Mouse (Mus musculus): Measurements from ENCODE around the gene Tjp1. TPM values are rescaled to one million over a fixed set of nuclear protein-coding genes. Genes with fewer than 3 reads are reported as not detected.
A peak's percentile ranks its signal among the peaks of the same experiment; 100 is the strongest.

Tjp1 gene
- polyA plus RNA-seq, 1 experiment from 2014 or later, result 21.1 TPM

GRCm38 (mm10) chr7:65456031-65456430, 71.5 kb downstream of the Tjp1 start:
- Histone ChIP-seq H3K36me3 (ENCODE audit: control insufficient read depth, insufficient read depth, low read length) (no peaks in the 10 kb centered on the region), H3K27me3 (ENCODE audit: control insufficient read depth, insufficient read depth, low read length) (no peaks in the 10 kb centered on the region), H3K4me3 (replicated peaks; ENCODE audit: low read length) (no peak overlapping the region), H3K9ac (ENCODE audit: low read length) (no peak overlapping the region), H3K4me2 (ENCODE audit: low read depth, low read length) (no peak overlapping the region), H3K4me1 (ENCODE audit: control insufficient read depth, insufficient read depth, low read length) (0 out of 2 replicates have a peak, but pooled peaks cover 5% of the 10 kb centered on the region), H3K9me3 (replicated peaks; ENCODE audit: control insufficient read depth, low read length) (no peaks in the 10 kb centered on the region), H3K27ac (ENCODE audit: low read length) (no peak overlapping the region)
- 39% methylated on average over 2 of the region's 2 CpGs for WGBS
- ATAC-seq (ENCODE audit: insufficient read depth, low FRiP score), result no peak

- Histone ChIP-seq H3K4me1 (ENCODE audit: control insufficient read depth, insufficient read depth, low read length) (0 out of 2 replicates have a peak, but pooled peaks cover 5% of the 10 kb centered on the region), H3K27ac (ENCODE audit: low read length) (no peak overlapping the region), H3K4me2 (ENCODE audit: low read depth, low read length) (no peak overlapping the region), H3K9ac (ENCODE audit: low read length) (no peak overlapping the region), H3K36me3 (ENCODE audit: control insufficient read depth, insufficient read depth, low read length) (no peaks in the 10 kb centered on the region), H3K9me3 (replicated peaks; ENCODE audit: control insufficient read depth, low read length) (no peaks in the 10 kb centered on the region), H3K27me3 (ENCODE audit: control insufficient read depth, insufficient read depth, low read length) (no peaks in the 10 kb centered on the region), H3K4me3 (replicated peaks; ENCODE audit: low read length) (no peak overlapping the region)
- 71% methylated on average over 3 of the region's 3 CpGs for WGBS
- ATAC-seq (ENCODE audit: insufficient read depth, low FRiP score), result no peak
Observed at GRCm38 (mm10) chr7:65455208-65455607, 72.4 kb downstream of the Tjp1 start.

GRCm38 (mm10) chr7:65454269-65454668, 73.3 kb downstream of the Tjp1 start:
- Histone ChIP-seq H3K27me3 (ENCODE audit: control insufficient read depth, insufficient read depth, low read length) (no peaks in the 10 kb centered on the region), H3K4me2 (ENCODE audit: low read depth, low read length) (no peak overlapping the region), H3K4me1 (ENCODE audit: control insufficient read depth, insufficient read depth, low read length) (0 out of 2 replicates have a peak, but pooled peaks cover 2% of the 10 kb centered on the region), H3K27ac (ENCODE audit: low read length) (no peak overlapping the region), H3K36me3 (ENCODE audit: control insufficient read depth, insufficient read depth, low read length) (no peaks in the 10 kb centered on the region), H3K4me3 (replicated peaks; ENCODE audit: low read length) (no peak overlapping the region), H3K9ac (ENCODE audit: low read length) (no peak overlapping the region), H3K9me3 (replicated peaks; ENCODE audit: control insufficient read depth, low read length) (no peaks in the 10 kb centered on the region)
- no peak for ATAC-seq (ENCODE audit: insufficient read depth, low FRiP score)
- WGBS, result 41% methylated on average over 3 of the region's 3 CpGs

- no peaks in the 10 kb centered on the region for H3K36me3 ChIP-seq (ENCODE audit: control insufficient read depth, insufficient read depth, low read length)
- H3K4me2 ChIP-seq (ENCODE audit: low read depth, low read length), result no peak overlapping the region
- no peak for ATAC-seq (ENCODE audit: insufficient read depth, low FRiP score)
- WGBS, result 76% methylated on average over 3 of the region's 3 CpGs
- H3K27ac ChIP-seq (ENCODE audit: low read length), result no peak overlapping the region
- no peak overlapping the region for H3K4me3 ChIP-seq (replicated peaks; ENCODE audit: low read length)
- no peaks in the 10 kb centered on the region for H3K9me3 ChIP-seq (replicated peaks; ENCODE audit: control insufficient read depth, low read length)
- H3K4me1 ChIP-seq (ENCODE audit: control insufficient read depth, insufficient read depth, low read length), result 0 out of 2 replicates have a peak, but pooled peaks cover 2% of the 10 kb centered on the region
- no peak overlapping the region for H3K9ac ChIP-seq (ENCODE audit: low read length)
- H3K27me3 ChIP-seq (ENCODE audit: control insufficient read depth, insufficient read depth, low read length), result no peaks in the 10 kb centered on the region
Observed at GRCm38 (mm10) chr7:65452246-65452645, 75.3 kb downstream of the Tjp1 start.

- no peak overlapping the region for H3K4me2 ChIP-seq (ENCODE audit: low read depth, low read length)
- H3K27me3 ChIP-seq (ENCODE audit: control insufficient read depth, insufficient read depth, low read length), result no peaks in the 10 kb centered on the region
- no peak overlapping the region for H3K9ac ChIP-seq (ENCODE audit: low read length)
- no peak overlapping the region for H3K4me3 ChIP-seq (replicated peaks; ENCODE audit: low read length)
- no peaks in the 10 kb centered on the region for H3K9me3 ChIP-seq (replicated peaks; ENCODE audit: control insufficient read depth, low read length)
- H3K4me1 ChIP-seq (ENCODE audit: control insufficient read depth, insufficient read depth, low read length), result no peaks in the 10 kb centered on the region
- WGBS, result 61% methylated on average over 5 of the region's 5 CpGs
- no peak for ATAC-seq (ENCODE audit: insufficient read depth, low FRiP score)
- H3K36me3 ChIP-seq (ENCODE audit: control insufficient read depth, insufficient read depth, low read length), result no peaks in the 10 kb centered on the region
- H3K27ac ChIP-seq (ENCODE audit: low read length), result no peak overlapping the region
Observed at GRCm38 (mm10) chr7:65450158-65450557, 77.4 kb downstream of the Tjp1 start.

GRCm38 (mm10) chr7:65441505-65441904, 86.1 kb downstream of the Tjp1 start:
- WGBS, result 68% methylated on average over 4 of the region's 4 CpGs
- Histone ChIP-seq H3K4me2 (ENCODE audit: low read depth, low read length) (no peak overlapping the region), H3K9me3 (replicated peaks; ENCODE audit: control insufficient read depth, low read length) (no peaks in the 10 kb centered on the region), H3K4me1 (ENCODE audit: control insufficient read depth, insufficient read depth, low read length) (no peaks in the 10 kb centered on the region), H3K4me3 (replicated peaks; ENCODE audit: low read length) (no peak overlapping the region), H3K27ac (ENCODE audit: low read length) (0 out of 2 replicates have a peak overlapping the region, but pooled peaks have one; percentile 23), H3K27me3 (ENCODE audit: control insufficient read depth, insufficient read depth, low read length) (no peaks in the 10 kb centered on the region), H3K36me3 (ENCODE audit: control insufficient read depth, insufficient read depth, low read length) (no peaks in the 10 kb centered on the region), H3K9ac (ENCODE audit: low read length) (no peak overlapping the region)
- ATAC-seq (ENCODE audit: insufficient read depth, low FRiP score), result no peak

GRCm38 (mm10) chr7:65439518-65439917, 88.1 kb downstream of the Tjp1 start:
- H3K9ac ChIP-seq (ENCODE audit: low read length), result no peak overlapping the region
- no peak overlapping the region for H3K27ac ChIP-seq (ENCODE audit: low read length)
- no peaks in the 10 kb centered on the region for H3K4me1 ChIP-seq (ENCODE audit: control insufficient read depth, insufficient read depth, low read length)
- ATAC-seq (ENCODE audit: insufficient read depth, low FRiP score), result no peak
- H3K27me3 ChIP-seq (ENCODE audit: control insufficient read depth, insufficient read depth, low read length), result no peaks in the 10 kb centered on the region
- H3K4me2 ChIP-seq (ENCODE audit: low read depth, low read length), result no peak overlapping the region
- H3K9me3 ChIP-seq (replicated peaks; ENCODE audit: control insufficient read depth, low read length), result no peaks in the 10 kb centered on the region
- 74% methylated on average over 8 of the region's 8 CpGs for WGBS
- no peak overlapping the region for H3K4me3 ChIP-seq (replicated peaks; ENCODE audit: low read length)
- no peaks in the 10 kb centered on the region for H3K36me3 ChIP-seq (ENCODE audit: control insufficient read depth, insufficient read depth, low read length)

- H3K4me3 ChIP-seq (replicated peaks; ENCODE audit: low read length), result no peak overlapping the region
- no peaks in the 10 kb centered on the region for H3K4me1 ChIP-seq (ENCODE audit: control insufficient read depth, insufficient read depth, low read length)
- no peak overlapping the region for H3K27ac ChIP-seq (ENCODE audit: low read length)
- no peaks in the 10 kb centered on the region for H3K27me3 ChIP-seq (ENCODE audit: control insufficient read depth, insufficient read depth, low read length)
- no peak overlapping the region for H3K9ac ChIP-seq (ENCODE audit: low read length)
- H3K36me3 ChIP-seq (ENCODE audit: control insufficient read depth, insufficient read depth, low read length), result no peaks in the 10 kb centered on the region
- H3K9me3 ChIP-seq (replicated peaks; ENCODE audit: control insufficient read depth, low read length), result no peaks in the 10 kb centered on the region
- WGBS, result 76% methylated on average over 5 of the region's 5 CpGs
- H3K4me2 ChIP-seq (ENCODE audit: low read depth, low read length), result no peak overlapping the region
- ATAC-seq (ENCODE audit: insufficient read depth, low FRiP score), result no peak
Observed at GRCm38 (mm10) chr7:65438146-65438545, 89.4 kb downstream of the Tjp1 start.

- Histone ChIP-seq H3K27me3 (ENCODE audit: control insufficient read depth, insufficient read depth, low read length) (no peaks in the 10 kb centered on the region), H3K9ac (ENCODE audit: low read length) (no peak overlapping the region), H3K4me3 (replicated peaks; ENCODE audit: low read length) (no peak overlapping the region), H3K4me1 (ENCODE audit: control insufficient read depth, insufficient read depth, low read length) (no peaks in the 10 kb centered on the region), H3K36me3 (ENCODE audit: control insufficient read depth, insufficient read depth, low read length) (no peaks in the 10 kb centered on the region), H3K9me3 (replicated peaks; ENCODE audit: control insufficient read depth, low read length) (no peaks in the 10 kb centered on the region), H3K27ac (ENCODE audit: low read length) (no peak overlapping the region), H3K4me2 (ENCODE audit: low read depth, low read length) (no peak overlapping the region)
- WGBS, result 64% methylated on average over 3 of the region's 3 CpGs
- ATAC-seq (ENCODE audit: insufficient read depth, low FRiP score), result no peak
Observed at GRCm38 (mm10) chr7:65436921-65437320, 90.7 kb downstream of the Tjp1 start.
